Mouse (Mus musculus) limb, embryonic 15.5 days (tissue): ENCODE measurements around the gene Stxbp5l. TPM values are rescaled to one million over a fixed set of nuclear protein-coding genes. Genes with fewer than 3 reads are reported as not detected.
A peak's percentile ranks its signal among the peaks of the same experiment; 100 is the strongest.

Experiments
- ATAC-seq: fragments of 200-750 bp; cut with Nextera tagmentation; 2 replicates; pipeline ENCODE4 v1.8.0; 2017; ENCODE audit warnings: low read depth, moderate TSS enrichment; ENCODE audit not compliant: insufficient number of reproducible peaks, low FRiP score, low TSS enrichment
- H3K27ac ChIP-seq: fragments of 300-500 bp; sonication (generic); 2 replicates; pipeline ENCODE4 v1.5.1; 2015; ENCODE audit warnings: moderate library complexity, mild to moderate bottlenecking, inconsistent platforms
- H3K27me3 ChIP-seq: fragments of 300-500 bp; sonication (generic); 2 replicates; pipeline ENCODE4 v1.6.1; 2015; ENCODE audit warnings: inconsistent platforms
- H3K36me3 ChIP-seq: fragments of 300-500 bp; sonication (generic); 2 replicates; pipeline ENCODE4 v1.6.1; 2015; ENCODE audit warnings: inconsistent platforms
- H3K4me1 ChIP-seq: fragments of 300-500 bp; sonication (generic); 2 replicates; pipeline ENCODE4 v1.6.1; 2015; ENCODE audit warnings: inconsistent platforms
- H3K4me2 ChIP-seq: fragments of 300-500 bp; sonication (generic); 2 replicates; pipeline ENCODE4 v1.6.1; 2015; ENCODE audit warnings: mild to moderate bottlenecking, inconsistent platforms
- H3K4me3 ChIP-seq: fragments of 300-500 bp; sonication (generic); 2 replicates; pipeline ENCODE4 v1.5.1; 2015; ENCODE audit warnings: mild to moderate bottlenecking, inconsistent platforms
- H3K9ac ChIP-seq: fragments of 300-500 bp; sonication (generic); 2 replicates; pipeline ENCODE4 v1.6.1; 2015; ENCODE audit warnings: inconsistent platforms
- H3K9me3 ChIP-seq: fragments of 300-500 bp; sonication (generic); 2 replicates; pipeline ENCODE4 v1.6.1; 2016; ENCODE audit warnings: inconsistent platforms
- WGBS: fragments of 180-500 bp; shearing (Covaris S2); methylation state at CpG from one replicate; pipeline ENCODE4 v1.1.7; 2015; 5-methylcytosine and 5-hydroxymethylcytosine counted together
- polyA plus RNA-seq: library from polyadenylated mRNA; unstranded; fragments of >200 nt; fragmentation: Nextera tagmentation; extraction: Ambion mirVana; gene quantifications from 2 replicates; pipeline ENCODE4 v1.2.1, GENCODE M21; 2015

Gene Stxbp5l
- polyA plus RNA-seq: 0.15 and 0.26 TPM in 2 replicates

DNA sequence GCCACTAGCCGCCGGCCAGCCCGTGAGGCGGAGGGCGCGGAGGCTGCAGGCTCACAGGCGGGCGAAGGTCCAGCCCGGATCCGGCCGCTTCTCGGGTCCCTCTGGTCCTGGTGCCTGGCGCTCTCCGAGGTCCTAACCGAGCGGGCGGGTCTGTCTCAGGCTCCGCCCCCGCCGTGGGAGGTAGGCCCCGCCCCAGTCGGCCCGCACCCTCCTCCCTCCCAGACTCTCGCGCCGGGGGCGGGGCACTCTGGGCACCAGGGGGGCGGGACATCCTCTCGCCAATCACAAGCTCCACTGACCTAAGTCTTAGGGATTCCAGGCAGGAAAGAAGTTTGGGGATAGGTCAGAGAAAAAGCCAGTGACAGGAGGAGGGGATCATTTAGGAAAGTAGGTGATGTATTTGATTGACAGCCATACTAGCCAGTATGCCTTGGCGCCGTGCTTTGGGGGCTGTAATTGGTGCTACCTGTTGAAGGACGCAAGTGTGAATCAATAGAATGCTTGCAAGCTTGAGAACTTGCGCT, at the start of gene Stxbp5l:
Stxbp5l (minus strand) TSS at position 142 of the 524 bp plus-strand sequence.
- peak; percentile 87 for ATAC-seq
- WGBS: 0% methylated on average over 31 of the region's 33 CpGs

DNA sequence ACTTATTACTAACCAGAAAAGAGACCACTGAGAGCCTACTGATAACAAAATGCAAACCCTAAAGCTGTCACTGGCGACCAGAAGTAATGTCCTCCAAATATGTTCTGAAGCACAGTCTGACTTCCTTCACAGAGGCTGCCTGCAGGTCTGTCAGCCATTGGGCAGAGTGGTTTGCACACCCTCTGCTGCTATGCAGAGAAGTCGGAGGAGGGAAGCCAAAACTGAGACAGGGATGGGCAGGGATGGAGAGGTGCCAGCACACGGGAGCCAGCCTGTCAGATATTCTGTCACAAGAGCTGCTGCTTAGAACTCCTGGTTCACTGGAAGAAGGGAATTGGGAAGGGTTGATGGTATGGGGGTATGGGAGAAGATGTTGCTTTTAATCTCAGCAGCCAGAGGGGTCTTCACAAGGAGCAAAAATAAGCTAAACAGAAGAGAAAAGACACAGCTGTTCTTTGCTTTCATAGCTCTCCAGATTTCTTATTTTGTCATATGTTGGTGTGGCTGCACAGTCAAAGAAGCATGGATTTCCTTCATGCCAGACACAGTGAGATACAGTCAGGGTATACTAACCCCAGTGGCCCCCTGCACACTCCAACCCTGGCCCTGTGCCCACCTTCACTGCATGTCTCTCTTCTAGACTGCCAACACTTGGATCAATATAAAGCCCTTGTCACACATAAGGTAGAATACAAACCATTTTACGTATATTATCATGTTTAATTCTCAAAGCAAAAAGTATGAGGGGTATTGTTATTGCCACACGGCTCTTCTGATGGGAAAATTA, 48.8 kb upstream of the Stxbp5l start:
- no peaks in the 10 kb centered on the region for H3K36me3 ChIP-seq
- H3K9me3 ChIP-seq: no peaks in the 10 kb centered on the region
- no peaks in the 10 kb centered on the region for H3K27me3 ChIP-seq
- H3K4me1 ChIP-seq: no peaks in the 10 kb centered on the region
- no peak overlapping the region for H3K4me2 ChIP-seq
- 63% methylated on average over 5 of the region's 5 CpGs for WGBS
- no peak overlapping the region for H3K4me3 ChIP-seq
- ATAC-seq: no peak
- no peak overlapping the region for H3K27ac ChIP-seq
- H3K9ac ChIP-seq: no peak overlapping the region

More for the DNA sequence above, at the start of gene Stxbp5l:
- Histone ChIP-seq H3K4me2 (peak within 1 kb of the TSS; percentile 99), H3K27ac (no peak within 1 kb of the TSS), H3K4me3 (peak within 1 kb of the TSS; percentile 47), H3K27me3 (peaks cover 18% of the 10 kb centered on the region), H3K36me3 (no peaks in the 10 kb centered on the region), H3K9me3 (no peaks in the 10 kb centered on the region), H3K4me1 (peaks cover 16% of the 10 kb centered on the region), H3K9ac (0 out of 2 replicates have a peak within 1 kb of the TSS, but pooled peaks have one; percentile 23)

DNA sequence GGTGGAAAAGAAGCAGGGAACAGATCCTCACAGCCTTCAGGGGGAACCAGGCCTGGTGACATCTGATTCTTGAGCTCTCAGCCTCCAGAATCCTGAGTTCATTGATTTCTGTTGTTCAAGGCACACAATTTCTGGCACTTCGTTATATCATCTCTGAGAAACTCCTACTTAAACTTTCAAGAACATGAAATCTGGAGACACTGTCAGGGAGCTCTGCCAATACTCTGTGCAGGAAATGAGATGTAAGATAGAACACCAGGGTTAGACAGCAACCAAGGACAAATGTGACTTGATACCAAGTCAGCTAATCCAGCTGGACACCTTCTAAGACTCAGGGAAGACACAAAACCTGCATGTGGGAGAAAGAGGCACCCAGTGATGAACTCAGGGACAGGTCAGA, 40.7 kb upstream of the Stxbp5l start:
- Histone ChIP-seq H3K9me3 (no peaks in the 10 kb centered on the region), H3K27ac (no peak overlapping the region), H3K4me2 (no peak overlapping the region), H3K9ac (no peak overlapping the region), H3K4me1 (no peaks in the 10 kb centered on the region), H3K4me3 (no peak overlapping the region), H3K27me3 (no peaks in the 10 kb centered on the region), H3K36me3 (no peaks in the 10 kb centered on the region)
- 51% methylated on average over 1 of the region's 1 CpGs for WGBS
- no peak for ATAC-seq

DNA sequence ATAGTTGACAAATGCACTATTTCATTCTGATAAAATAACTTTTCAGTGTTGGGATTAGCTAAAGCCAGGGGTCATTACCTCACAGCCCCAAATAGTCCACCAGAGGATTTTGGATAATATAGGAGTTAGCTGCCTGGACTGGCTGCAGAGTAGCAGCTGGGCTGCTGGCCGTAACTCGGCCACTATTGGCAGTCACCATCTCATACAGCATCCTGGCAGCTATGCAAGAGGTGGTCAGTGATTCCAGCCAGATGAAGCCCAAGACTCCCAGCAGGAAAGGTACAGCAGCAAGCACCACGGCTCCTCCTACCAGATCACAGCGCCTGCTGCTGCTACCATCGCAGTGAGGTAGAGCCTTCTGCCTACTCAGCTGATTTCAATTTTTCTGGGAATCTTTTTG, 38.1 kb upstream of the Stxbp5l start:
- WGBS: 58% methylated on average over 5 of the region's 5 CpGs
- Histone ChIP-seq H3K9ac (no peak overlapping the region), H3K27me3 (no peaks in the 10 kb centered on the region), H3K36me3 (no peaks in the 10 kb centered on the region), H3K27ac (no peak overlapping the region), H3K4me1 (no peaks in the 10 kb centered on the region), H3K4me3 (no peak overlapping the region), H3K4me2 (no peak overlapping the region), H3K9me3 (no peaks in the 10 kb centered on the region)
- no peak for ATAC-seq

DNA sequence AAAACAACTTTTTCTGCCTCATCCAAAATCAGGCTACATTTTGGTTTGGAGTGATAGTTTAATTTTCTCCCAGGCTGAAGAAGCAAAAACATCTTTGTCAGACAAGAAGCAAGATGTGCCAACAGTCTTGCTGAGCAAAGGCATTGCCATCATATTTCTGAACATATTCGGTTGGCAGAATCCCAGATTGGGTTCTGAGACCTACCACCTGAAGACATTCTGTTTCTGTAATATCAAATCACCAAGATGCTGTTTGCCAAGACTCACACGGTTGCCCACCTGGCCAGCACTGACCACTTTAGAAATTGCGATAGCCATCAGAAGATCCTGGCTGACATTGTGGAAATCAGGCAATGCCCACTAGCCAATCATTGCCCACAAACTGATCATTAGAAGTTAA, 37.1 kb upstream of the Stxbp5l start:
- Histone ChIP-seq H3K36me3 (no peaks in the 10 kb centered on the region), H3K4me2 (no peak overlapping the region), H3K27me3 (no peaks in the 10 kb centered on the region), H3K9ac (no peak overlapping the region), H3K27ac (no peak overlapping the region), H3K4me1 (no peaks in the 10 kb centered on the region), H3K9me3 (no peaks in the 10 kb centered on the region), H3K4me3 (no peak overlapping the region)
- ATAC-seq: no peak
- WGBS: 87% methylated on average over 3 of the region's 3 CpGs

DNA sequence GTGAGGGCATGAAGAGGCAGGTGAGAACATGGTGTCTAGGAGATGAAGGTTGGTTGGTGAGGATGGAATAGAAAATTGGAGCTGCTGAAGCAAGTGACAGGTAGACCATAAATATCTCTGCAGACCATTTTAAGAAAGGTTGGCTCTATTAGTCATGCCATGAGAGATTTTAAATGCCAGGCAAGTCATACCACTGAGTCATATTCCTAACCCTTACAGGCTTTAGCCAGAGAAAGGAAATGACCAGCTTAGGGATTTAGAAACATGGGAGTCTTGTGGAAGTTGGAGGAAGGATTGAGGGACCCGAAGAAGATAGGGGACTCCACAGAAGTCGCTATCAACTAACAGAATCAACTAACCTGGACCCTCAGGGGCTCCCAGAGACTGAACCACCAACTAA, 35.8 kb upstream of the Stxbp5l start:
- no peak for ATAC-seq
- Histone ChIP-seq H3K4me3 (no peak overlapping the region), H3K27ac (no peak overlapping the region), H3K36me3 (no peaks in the 10 kb centered on the region), H3K4me1 (no peaks in the 10 kb centered on the region), H3K4me2 (no peak overlapping the region), H3K9ac (no peak overlapping the region), H3K27me3 (no peaks in the 10 kb centered on the region), H3K9me3 (no peaks in the 10 kb centered on the region)
- 87% methylated on average over 2 of the region's 2 CpGs for WGBS

DNA sequence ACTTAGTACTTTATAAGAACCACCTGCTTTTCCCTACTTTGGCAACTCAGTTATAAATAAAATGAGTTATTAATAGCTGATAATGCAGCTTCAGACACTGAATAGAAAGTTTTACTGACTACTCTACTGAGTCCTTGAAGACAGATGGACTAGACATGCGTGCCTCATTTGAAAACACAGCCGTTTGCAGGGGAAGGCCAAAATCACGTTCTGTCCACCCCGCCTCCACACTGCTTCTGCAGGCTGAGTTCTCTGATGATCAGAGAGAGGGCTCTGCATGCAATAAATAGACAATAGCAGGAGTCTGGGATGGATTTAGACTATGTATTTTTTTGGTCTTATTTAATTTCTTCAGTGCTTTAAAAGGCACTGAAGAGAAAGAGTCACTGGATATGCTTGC, 20.8 kb upstream of the Stxbp5l start:
- no peak overlapping the region for H3K4me2 ChIP-seq
- H3K9ac ChIP-seq: no peak overlapping the region
- no peak for ATAC-seq
- no peaks in the 10 kb centered on the region for H3K36me3 ChIP-seq
- H3K4me1 ChIP-seq: no peaks in the 10 kb centered on the region
- no peak overlapping the region for H3K27ac ChIP-seq
- H3K27me3 ChIP-seq: no peaks in the 10 kb centered on the region
- no peaks in the 10 kb centered on the region for H3K9me3 ChIP-seq
- no peak overlapping the region for H3K4me3 ChIP-seq
- WGBS: 69% methylated on average over 4 of the region's 4 CpGs

DNA sequence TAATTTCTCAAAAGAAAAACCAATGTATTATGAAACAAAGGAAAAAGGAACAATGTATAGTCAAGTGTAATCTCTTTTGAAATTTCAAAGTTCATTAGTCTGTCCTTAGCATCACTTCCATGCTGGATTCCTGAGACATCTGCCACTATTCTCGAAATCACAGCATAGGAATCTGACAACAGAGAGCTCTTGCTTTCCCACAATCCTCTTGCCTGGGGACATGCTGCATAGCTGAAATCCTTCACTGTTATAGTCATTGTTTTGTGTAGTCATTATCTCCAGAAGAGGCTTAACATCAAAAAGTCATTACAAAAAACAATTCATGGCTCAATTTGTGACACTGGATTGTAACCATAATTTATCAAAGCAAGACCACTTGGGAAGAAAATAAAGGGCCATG, 20.2 kb upstream of the Stxbp5l start:
- 53% methylated on average over 1 of the region's 1 CpGs for WGBS
- Histone ChIP-seq H3K27ac (no peak overlapping the region), H3K4me3 (no peak overlapping the region), H3K4me1 (no peaks in the 10 kb centered on the region), H3K4me2 (no peak overlapping the region), H3K36me3 (no peaks in the 10 kb centered on the region), H3K27me3 (no peaks in the 10 kb centered on the region), H3K9me3 (no peaks in the 10 kb centered on the region), H3K9ac (no peak overlapping the region)
- no peak for ATAC-seq

DNA sequence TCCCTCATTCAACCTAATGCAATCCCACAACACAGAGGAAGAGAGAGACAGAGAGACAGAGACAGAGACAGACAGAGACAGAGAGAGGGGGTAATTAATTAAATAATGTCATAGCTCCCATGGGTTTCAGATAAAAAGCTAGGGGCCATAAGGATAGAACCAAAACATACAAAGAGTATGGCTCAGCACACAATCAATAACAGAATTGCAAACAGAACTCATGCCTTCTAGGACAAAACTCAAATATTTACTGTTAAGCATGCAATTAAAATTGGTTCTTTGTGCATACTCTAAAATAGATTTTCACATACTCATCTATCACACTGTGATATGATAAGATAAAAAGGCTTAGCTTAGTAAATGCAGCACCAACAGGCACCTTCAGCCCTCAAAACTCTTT, 5.2 kb upstream of the Stxbp5l start:
- Histone ChIP-seq H3K4me3 (no peak overlapping the region), H3K9me3 (no peaks in the 10 kb centered on the region), H3K36me3 (no peaks in the 10 kb centered on the region), H3K9ac (no peak overlapping the region), H3K4me2 (no peak overlapping the region), H3K27me3 (peaks cover 3% of the 10 kb centered on the region; the same call in 1 of the 2 replicates), H3K4me1 (peaks cover 4% of the 10 kb centered on the region; the same call in 1 of the 2 replicates), H3K27ac (no peak overlapping the region)
- no peak for ATAC-seq

DNA sequence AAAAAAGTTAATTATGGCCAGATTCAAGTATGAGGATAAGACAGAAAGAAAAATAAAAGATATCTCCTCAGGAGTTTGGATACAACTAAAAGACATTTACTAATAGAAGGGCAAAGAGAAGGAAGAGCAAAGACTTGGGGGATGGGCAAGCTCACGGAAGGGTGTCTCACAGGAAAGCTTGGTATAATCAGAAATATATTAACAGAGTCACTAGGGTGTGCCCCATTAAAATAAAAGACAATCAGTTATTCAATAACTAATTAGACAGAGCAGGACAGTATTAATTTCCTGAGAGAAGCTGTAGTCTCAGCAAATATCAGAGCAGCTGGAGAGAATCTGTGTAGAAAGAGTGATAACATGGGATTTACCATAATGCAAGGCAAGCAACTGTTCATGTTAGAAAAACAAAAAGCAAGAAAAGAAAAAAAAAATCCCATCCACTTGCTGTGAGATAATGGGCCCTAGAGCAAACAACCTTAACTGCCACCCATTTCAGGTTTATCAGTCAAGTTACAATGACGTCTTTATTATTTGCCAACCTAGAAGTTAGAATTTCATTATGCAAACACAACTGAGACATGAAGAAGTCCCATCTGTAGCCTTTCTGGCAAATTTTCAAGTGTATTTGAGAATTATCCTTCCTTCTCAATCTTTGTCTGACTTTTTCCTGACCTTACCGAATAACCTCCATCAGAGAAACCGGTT, 4.6 kb upstream of the Stxbp5l start:
- Histone ChIP-seq H3K9ac (no peak overlapping the region), H3K9me3 (no peaks in the 10 kb centered on the region), H3K36me3 (no peaks in the 10 kb centered on the region), H3K4me1 (peaks cover 10% of the 10 kb centered on the region), H3K27ac (no peak overlapping the region), H3K27me3 (peaks cover 8% of the 10 kb centered on the region), H3K4me2 (no peak overlapping the region), H3K4me3 (no peak overlapping the region)
- no peak for ATAC-seq
- WGBS: 79% methylated on average over 4 of the region's 4 CpGs

DNA sequence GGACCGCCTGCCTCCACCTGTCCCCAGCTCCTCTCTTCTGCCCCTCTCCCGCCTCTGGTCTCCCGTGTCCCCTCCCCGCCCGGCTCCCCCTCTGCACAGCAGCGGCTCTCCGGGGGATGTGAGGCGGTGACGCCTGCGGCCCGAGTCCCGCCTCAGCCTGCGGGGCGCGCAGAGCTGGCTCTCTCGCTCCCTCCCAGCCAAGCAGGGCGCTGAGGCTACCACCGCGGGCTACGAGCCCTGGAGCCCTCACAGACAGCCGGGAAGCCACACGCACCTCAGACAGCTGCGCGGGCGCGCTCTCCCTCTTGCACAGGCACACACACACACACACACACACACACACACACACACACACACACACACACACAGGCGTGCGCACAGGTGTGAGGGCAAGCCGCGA, 393 bp downstream of the Stxbp5l start:
- no peak overlapping the region for H3K27ac ChIP-seq
- no peaks in the 10 kb centered on the region for H3K9me3 ChIP-seq
- peaks cover 18% of the 10 kb centered on the region for H3K27me3 ChIP-seq
- H3K36me3 ChIP-seq: no peaks in the 10 kb centered on the region
- WGBS: under 1% methylated on average over 26 of the region's 30 CpGs
- H3K4me1 ChIP-seq: peaks cover 16% of the 10 kb centered on the region
- H3K4me3 ChIP-seq: peak overlapping the region; percentile 47
- ATAC-seq: peak; percentile 67
- 0 out of 2 replicates have a peak overlapping the region, but pooled peaks have one; percentile 23 for H3K9ac ChIP-seq
- H3K4me2 ChIP-seq: peak overlapping the region; percentile 99

DNA sequence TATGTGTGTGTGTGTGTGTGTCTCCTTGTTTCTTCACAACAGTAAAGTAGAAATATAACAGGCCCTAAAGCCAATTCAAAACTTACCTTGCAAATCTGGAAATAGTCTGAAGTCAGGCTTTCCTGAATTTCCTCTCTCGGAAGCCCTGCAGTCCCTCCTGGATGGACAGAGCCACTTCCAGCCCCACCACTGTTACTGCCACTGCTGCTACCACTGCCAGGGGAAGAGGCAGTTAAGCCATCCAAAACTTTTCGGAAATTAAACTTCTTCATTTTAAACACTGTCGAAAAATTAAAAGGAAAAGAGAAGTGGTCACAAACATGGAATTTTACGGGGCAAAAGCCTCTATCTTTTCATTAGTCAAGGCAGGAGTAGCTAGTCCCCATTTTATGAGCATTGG, 1.3 kb downstream of the Stxbp5l start:
- Histone ChIP-seq H3K36me3 (no peaks in the 10 kb centered on the region), H3K27me3 (peaks cover 18% of the 10 kb centered on the region), H3K9ac (no peak overlapping the region), H3K4me3 (no peak overlapping the region), H3K27ac (no peak overlapping the region), H3K9me3 (no peaks in the 10 kb centered on the region), H3K4me1 (peaks cover 16% of the 10 kb centered on the region), H3K4me2 (no peak overlapping the region)
- ATAC-seq: no peak
- WGBS: 41% methylated on average over 4 of the region's 4 CpGs
